Mouse (Mus musculus) MN1 (cell line): ENCODE measurements at regions not wholly inside any gene's neighbourhood (a gene's known extent, or its start where the extent isn't known, plus 50 kb on each side); places are given as distances from the start of the nearest gene placed in this dataset.
A peak's percentile ranks its signal among the peaks of the same experiment; 100 is the strongest.

Source experiments
- DNase-seq: peaks from one replicate; pipeline ENCODE4 v3.0.0-alpha.2; 2016; ENCODE audit warnings: low spot score

DNA sequence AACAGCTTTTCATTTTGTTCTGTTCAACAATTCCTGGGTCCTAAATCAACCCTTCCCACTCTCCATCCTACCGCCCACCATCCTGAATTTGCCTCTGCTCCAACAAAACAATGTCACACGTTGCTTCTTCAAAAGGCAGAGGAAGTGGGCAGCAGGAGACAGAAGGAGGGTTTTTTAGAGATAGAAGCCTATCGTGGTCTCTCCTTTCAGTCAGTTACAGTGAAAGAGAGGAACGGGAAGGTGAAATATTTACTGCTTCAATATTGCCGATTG lies 181.7 kb downstream of the Rdh14 start:
- no peak for DNase-seq

DNA sequence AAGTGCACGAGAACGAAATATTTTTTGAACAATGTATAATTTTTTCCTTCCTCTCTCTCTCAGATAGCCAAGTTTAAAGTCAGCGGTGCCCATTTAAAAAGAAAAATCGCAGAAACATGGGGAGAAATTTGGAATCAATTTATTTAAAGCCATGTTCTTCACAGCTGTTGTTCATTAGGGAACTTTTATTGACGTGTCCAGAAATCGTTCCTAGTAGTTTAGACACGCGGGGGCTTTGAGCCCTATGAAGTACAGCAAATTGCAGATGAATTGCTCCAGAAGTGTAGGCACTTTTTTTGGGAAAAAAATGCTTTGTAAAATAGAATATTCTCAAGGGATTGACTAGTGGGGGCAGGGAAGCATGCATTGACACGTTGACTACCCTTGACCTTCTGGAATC lies 182.8 kb downstream of the Rdh14 start:
- DNase-seq = no peak

DNA sequence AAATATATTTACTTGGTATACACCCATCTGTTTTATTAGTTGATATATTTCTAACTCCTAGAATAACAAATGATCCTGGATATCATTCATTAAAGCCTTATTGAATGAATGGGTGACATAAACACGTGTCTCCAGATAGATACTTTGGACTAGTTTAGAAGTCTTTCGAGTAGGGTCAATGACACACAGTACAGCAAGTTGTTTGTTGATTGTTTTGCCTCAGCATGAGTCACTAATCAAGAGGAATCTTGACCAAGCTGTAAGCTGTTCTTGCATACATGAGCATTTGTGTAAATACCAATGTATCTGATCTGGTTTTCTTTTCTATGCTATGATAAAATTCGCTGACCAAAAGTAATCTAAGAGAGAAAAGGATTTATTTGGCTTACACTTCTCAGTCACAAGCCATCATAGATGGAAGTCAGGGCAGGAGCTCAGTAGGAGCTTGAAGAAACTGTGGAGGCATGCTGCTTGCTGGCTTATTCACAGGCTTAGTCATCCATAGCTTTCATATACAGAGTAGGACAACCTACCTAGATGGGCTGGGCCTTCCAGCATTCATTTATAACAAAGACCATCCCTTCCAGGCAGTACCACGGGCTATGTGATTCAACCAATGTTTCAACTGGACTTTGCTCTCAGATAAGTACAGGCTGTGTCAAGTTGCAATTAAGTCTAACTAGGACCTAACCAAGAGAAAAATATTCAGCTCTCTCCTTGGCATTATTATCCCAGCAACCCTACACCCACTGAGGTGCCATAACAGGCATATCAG lies 192.5 kb downstream of the Rdh14 start:
- no peak for DNase-seq

DNA sequence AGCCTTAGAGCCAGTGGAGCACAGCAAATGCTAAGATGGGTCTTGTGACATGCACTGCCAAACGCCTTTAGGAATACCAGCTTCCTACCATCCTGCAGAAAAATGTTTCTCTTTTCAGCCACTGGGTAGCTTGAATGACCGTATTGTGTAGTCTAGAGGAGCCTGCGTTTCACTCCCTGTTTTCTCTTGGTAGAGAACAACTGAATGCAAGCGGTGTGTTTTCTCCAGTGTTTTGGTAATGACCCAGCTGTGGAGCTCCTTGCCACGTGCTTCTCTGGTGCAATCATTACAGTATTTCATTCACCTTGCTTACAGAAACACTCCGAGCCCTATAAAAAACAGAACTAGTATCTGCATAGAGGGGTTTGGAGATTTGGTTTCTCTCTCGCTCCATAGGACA lies 193.5 kb downstream of the Rdh14 start:
- DNase-seq = no peak

DNA sequence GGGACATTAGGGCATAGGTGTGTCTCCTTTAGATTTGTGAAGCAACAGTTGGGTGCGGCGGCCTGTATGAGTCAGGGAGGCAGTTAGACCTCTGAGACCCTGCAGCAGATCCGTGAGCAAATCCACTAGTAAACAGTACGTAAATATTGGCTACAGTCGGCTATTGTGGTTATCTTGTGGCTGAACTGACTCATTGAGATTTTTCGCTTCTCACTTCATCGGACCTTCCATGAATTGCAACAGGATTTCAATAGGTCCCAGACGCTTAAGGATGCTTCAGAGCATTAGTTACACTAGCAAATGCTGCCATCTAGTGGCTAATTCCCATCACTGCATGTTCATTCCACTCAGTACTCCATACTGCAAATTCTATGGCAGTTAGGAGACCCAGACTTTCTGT lies 199.0 kb downstream of the Rdh14 start:
- peak; percentile 78 for DNase-seq

DNA sequence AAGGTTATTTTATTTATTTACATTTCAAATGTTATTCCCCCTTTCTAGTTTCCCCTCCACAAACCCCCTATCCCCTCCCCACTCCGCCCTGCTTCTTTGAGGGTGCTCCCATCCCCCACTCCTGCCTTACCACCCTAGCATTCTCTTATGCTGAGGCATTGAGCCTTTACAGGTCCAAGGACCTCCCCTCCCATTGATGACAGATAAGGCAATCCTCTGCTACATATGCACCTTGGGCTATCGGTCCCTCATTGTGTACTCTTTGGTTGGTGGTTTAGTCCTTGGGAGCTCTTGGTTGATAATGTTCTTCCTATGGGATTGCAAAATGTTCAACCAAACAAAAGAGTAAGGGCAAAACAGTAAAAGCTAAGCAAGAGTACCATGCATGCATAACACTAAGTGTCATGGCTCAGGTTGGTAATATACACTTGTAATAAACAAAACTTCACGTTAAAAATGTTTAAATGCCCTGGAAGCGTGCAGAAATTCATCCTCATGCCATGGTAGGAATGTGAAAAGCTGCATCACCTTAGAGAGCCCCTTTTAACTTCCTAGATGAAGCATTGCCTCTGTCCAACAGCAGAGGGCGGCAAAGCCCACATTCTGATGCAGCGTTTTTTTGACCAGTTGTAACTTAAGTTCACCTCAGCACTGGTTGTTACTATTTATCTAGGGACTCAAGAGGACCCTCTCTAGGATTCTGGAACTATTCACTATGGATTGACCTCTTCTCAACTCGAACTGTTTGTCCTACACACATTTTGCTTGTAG lies 207.6 kb downstream of the Rdh14 start:
- DNase-seq = no peak

DNA sequence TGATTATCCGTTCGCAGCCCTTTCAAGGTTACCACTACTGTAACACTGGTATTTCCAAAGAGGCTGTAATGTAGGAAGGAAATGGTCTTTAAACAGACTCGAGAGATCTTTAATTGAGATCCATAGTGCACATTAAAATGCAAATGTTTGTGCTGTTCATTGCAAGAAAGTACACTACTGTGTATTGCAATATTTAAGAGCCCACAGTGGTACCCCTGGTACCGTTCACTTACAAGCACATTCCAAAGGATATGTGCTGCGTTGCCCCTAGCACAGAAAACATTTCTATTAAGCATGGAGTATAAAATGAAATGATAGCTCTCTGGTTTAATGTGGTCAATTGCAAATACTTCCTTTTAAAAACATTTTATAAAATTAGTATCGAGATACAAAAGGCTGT lies 209.5 kb downstream of the Rdh14 start:
- no peak for DNase-seq

DNA sequence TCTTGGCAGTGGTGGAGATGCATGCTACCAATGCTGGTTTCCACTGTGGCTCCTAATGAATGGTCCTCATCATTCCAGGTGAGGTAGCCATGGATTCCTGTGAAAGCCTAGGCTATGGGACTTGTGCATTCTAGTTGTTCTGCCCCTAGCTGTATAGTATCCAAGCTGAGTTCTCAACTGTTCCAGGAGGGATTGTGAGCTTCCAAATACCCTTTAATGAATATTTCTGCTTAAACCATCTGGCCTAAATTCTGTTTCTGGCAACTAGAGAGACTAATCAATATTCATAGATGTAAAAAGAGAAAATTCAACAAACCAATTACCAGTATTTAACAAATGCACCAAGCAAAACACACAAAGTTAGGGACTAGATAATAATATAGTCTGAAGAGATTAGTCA lies 227.7 kb downstream of the Rdh14 start:
- DNase-seq = no peak

DNA sequence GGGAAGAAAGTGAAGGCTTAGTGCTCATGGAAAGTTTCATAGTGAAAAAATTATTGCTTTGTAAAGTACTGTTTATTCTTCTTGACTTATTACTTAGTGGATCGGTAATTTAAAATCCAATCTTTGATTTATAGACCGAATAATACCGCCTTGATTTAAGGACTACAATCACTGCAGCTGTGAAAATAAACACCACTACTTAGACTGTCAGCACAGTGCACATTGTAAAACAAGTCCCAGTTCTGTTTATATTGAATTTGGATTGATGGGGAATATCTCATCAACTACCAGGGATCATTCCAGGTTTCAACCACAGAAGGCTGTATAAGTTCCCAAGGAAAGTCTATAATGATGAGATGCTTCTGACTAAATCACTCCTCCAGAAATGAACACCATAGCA lies 230.0 kb downstream of the Rdh14 start:
- no peak for DNase-seq

DNA sequence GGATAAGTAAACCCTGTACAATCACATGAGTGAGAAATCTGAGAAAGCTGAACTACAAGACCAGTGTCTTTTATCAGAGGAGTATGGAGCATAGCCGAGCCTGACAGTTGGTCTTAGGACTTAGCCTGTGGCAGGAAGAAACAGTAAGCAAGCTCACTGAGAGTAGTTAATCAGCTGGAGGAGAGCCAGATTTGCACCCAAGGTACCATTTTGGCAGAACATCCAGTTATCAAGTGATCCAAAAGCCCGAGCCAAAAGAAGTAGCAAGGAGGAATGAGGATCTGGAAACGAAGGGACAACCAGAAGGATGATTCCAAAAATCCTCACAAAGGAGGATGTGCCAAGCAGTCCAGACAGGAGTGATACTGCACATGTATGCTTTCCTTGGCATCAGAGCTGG lies 248.0 kb downstream of the Rdh14 start:
- no peak for DNase-seq

DNA sequence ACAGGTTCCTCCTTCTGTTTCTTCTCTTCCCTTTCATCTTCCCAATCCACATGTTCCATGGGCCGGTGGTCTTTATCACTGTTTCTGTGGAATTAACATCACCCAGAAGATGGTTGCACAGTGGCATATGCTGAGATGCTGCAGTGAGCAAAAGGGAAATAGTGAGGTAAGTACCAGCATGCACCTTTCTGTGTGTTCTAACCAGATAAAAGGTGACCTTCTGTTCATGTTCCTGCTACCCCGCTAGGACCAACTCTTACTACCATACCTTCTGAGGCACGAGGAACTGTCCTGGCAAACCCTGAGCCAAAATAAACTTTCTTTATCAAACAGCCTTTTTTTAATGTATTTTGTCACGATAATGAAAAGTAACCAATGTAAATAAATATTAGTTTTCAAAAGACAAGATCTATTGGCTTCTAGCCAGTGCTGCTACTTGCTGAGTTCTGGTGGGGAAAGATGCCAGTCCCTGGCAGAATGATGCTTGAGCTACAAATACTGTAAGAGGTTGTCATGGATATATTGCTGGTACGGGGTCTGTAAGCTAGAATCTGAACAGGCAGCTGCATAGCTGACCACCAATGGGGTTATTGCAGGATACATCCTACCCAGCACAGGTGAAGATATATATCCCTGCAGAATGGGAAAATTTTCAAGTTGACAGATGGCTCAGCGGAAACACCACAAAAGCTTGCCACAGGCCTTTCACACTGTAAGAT lies 264.1 kb downstream of the Rdh14 start:
- no peak for DNase-seq

DNA sequence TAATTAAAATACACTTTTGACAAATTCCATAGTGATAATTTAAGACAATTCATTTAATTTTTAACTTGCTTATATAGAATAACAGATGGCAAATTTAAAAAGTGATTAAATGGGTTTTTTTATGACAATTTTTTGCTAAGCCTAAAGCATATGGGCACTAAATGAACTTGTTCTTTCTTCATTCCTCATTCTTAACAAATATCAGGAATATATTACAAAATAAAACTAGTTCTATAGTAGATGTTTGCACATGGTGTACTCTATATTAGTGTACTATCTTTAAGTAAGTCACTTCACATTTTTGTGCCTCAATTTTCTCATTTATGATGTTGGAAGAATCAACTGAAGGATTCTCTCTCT lies 264.6 kb downstream of the Rdh14 start:
- no peak for DNase-seq

DNA sequence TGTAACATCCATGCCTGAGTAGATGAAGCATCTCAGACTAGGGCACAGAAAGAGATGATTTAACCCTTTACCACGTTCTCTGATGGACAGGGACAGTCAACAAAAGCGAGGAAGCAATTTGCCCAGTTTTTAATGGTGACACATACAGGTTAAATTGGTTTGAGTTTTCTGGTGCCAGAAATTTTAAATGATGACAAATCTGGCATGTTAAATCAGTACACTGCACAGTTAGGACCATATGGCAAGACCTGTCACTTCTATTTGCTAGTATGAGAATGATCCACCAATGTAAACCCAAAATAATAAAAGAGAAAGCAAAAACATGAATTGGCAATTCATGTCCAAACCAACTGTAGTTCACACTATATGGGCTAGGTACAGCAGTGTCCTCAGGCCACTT lies 268.3 kb downstream of the Rdh14 start:
- no peak for DNase-seq

DNA sequence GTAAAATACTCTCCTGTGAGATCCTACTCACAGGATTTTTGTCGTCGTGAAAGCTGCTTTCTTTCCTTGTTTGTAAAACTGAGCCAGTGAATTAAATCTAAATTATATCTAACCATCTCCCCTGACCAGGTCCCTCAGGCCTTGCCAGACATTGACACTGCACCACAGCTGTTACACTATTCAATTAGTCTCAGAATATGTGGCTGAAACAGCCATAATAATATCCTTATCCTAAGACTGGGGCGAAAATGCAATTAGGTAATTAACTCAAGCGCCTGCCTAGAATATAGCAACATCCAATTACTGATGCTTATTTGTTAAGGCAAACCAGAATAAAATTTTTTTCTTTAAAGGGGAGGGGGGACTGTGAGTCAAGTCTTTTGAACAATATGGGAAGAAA lies 296.2 kb downstream of the Rdh14 start:
- no peak for DNase-seq
